Mouse (Mus musculus) cortical plate, adult 2 months (tissue): ENCODE results near the gene Kdm6b.
A peak's percentile ranks its signal among the peaks of the same experiment; 100 is the strongest.

Experiments
- CTCF ChIP-seq: fragments of 200-500 bp; IDR thresholded peaks from 2 replicates; pipeline ENCODE4 v1.5.1; 2011; ENCODE audit warnings: mild to moderate bottlenecking, control low read depth, low read length; ENCODE audit not compliant: insufficient read depth; ENCODE audit errors: extremely low read depth
- POLR2A ChIP-seq: fragments of 200-500 bp; IDR thresholded peaks from 2 replicates; pipeline ENCODE4 v1.6.1; 2011; ENCODE audit warnings: mild to moderate bottlenecking, low read length, control low read depth; ENCODE audit not compliant: insufficient read depth; ENCODE audit errors: extremely low read depth

GRCm38 (mm10) chr11:69411538-69412203 lies 1.8 kb downstream of the Kdm6b start:
- TF ChIP-seq POLR2A = peak; percentile 72
- TF ChIP-seq CTCF = no peak
